Mouse (Mus musculus) gastrocnemius, postnatal 36 days (tissue): ENCODE results near the gene Chd3. TPM values are rescaled to one million over a fixed set of nuclear protein-coding genes. Genes with fewer than 3 reads are reported as not detected.

Experiments used
- DNase-seq, 2 experiments: peaks; one replicate each; pipeline ENCODE4 v3.0.0; 2022
- intact Hi-C: fragments of 180-260 bp; cut with DNase I; formaldehyde crosslinking; loops from one replicate; pipeline ENCODE4 v1.15.1; 2025
- long read RNA-seq, 2 experiments: library from polyadenylated mRNA; stranded (forward); transcript quantifications; one replicate each; pipeline ENCODE4 v2.0.0; 2021
- total RNA-seq, 2 experiments: library from RNA; stranded (reverse); gene quantifications; 2 replicates each; pipeline ENCODE4 v1.2.3; 2021

Chd3 gene
- 10 to 100 TPM in 1 of 2 experiments, 1 to 10 TPM in 1; 7.6 to 11.2 TPM for total RNA-seq
- long read RNA-seq, experiment 1, partial matches to known transcripts = 0 of 6 reads
- long read RNA-seq, experiment 1, other reads (novel, unspliced or antisense) = 6 of 6 reads
- long read RNA-seq, experiment 2, partial matches to known transcripts = 0 of 6 reads
- long read RNA-seq, experiment 2, other reads (novel, unspliced or antisense) = 6 of 6 reads

- intact Hi-C loops = loop anchor here (5.0 kb wide), 1 partner anchor 47 kb away; the partner anchor contains the start of genes Cntrob and Trappc1
- no peak for DNase-seq
These were observed at the start of gene Chd3 for GRCm38 (mm10) chr11:69369215-69369989. Gene Chd3, minus strand, starts transcription at chr11:69369406.

DNA sequence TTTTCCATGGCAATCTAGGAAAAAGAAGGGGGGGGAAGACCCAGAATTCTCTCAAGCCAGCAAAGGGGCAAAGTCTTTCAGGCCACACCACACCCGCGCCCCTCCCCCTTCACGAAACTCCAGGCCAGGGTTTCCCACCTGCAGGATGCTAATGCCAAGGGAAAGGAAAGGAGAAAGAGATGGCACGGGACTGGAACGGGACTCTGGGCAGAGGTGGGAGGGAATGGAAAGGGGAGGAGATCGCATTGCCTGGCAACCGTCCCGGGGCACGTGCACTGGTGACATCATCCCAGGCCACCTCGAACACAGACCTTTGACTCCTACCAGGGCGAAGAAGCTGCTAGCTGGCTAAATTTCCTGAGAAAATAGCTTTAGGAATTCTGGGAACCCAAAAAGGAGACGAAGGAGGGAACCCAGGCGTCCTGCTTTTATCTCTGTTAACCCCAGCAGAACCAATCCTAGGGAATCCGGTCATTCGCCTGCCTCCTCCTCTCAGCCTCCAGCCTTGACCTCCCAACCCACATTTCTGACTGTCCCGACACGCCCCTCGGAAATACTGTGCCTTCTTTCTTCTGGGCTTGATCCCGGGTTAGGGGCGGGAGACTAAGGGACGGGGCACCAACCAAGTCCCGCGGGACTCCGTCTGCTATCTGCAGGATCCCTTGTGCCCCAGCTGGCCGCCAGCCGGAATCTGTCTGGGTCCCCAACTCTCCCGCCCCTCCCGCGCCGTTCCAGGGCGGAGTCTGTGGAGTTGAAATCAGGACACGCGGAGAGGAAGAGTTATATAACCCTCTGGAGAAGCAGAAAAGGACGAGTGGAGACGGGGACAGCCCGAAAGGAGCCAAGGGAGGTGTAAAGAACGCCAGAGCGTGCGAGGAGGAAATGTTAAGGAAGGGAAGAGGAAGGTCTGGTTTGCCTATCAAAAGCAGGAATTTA lies 48.5 kb upstream of the Chd3 start:
- intact Hi-C loops = loop anchor here (10.0 kb wide), 2 partner anchors 323 to 577 kb away; partner anchors contain the start of genes Gabarap, Per1 and Phf23
- DNase-seq = peak; percentile 91

- DNase-seq = no peak
- intact Hi-C loops = loop anchor here (10.0 kb wide), 2 partner anchors 322 to 578 kb away; partner anchors contain the start of genes Gabarap, Per1 and Phf23
These were observed 47.8 kb upstream of the Chd3 start for GRCm38 (mm10) chr11:69416921-69417448.

DNA sequence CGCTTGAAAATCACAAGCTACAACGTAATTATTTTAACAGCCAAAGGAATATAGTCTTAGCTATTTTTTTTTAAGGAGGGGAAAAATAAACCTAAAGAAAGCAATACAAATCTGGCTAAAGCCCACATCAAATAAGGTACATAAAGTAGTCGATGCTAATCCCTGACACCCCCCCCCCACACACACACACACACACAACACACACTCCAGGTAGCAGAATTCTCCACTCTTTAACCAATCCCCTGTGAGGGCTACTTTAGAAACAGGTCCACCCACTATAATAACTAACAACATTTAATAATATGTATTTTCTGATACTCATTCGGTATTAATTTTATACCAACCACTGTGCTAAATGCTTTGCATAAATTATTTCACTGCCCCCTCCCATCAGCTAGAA lies 47.3 kb upstream of the Chd3 start:
- DNase-seq = no peak
- intact Hi-C loops = loop anchor here (10.0 kb wide), 2 partner anchors 322 to 578 kb away; partner anchors contain the start of genes Gabarap, Per1 and Phf23

DNA sequence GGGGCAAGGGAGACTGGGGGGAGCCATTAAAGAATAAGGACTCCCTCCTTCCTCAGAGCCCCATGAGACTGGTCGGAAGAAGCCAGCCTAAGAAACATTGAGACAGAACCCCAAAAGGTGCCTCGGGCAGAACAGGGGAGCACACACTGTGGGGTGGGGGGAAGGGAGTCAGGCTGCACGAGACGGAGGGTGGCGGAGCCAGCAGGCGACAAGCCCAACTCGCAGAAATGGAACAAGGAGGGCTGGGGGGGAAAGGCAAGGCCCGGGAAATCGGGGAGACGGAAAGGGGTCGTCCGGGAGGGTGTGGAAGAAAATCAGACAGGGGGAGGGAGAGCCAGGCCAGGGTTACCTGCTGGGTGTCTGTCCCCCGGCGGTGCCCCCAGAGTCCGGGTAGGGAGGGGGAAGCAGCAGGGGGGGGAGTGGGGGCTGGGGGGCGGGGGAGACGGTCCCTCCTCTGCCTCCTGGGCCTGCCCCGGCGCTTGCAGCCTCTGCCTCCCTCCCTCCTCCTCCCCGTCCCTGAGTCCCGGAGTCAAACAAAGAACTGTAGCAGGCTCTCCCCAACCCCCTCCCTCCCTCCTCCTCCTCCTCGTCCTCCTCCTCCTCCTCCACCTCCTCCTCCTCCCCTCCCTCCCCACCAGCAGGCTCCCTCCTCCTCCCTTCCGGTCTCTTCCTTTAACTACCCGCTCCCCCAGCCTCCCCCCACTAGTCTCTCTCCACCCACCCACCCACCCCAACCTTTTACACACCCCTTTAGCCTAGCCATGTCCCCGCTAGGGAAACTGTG lies 46.7 kb upstream of the Chd3 start:
- intact Hi-C loops = loop anchor here (10.0 kb wide), 2 partner anchors 321 to 579 kb away; partner anchors contain the start of genes Gabarap, Per1 and Phf23
- no peak for DNase-seq

- intact Hi-C loops = loop anchor here (10.0 kb wide), 2 partner anchors 320 to 580 kb away; partner anchors contain the start of genes Gabarap, Per1 and Phf23
- DNase-seq = peak; percentile 64 to 66
These were observed 46.1 kb upstream of the Chd3 start for GRCm38 (mm10) chr11:69415327-69415667.

DNA sequence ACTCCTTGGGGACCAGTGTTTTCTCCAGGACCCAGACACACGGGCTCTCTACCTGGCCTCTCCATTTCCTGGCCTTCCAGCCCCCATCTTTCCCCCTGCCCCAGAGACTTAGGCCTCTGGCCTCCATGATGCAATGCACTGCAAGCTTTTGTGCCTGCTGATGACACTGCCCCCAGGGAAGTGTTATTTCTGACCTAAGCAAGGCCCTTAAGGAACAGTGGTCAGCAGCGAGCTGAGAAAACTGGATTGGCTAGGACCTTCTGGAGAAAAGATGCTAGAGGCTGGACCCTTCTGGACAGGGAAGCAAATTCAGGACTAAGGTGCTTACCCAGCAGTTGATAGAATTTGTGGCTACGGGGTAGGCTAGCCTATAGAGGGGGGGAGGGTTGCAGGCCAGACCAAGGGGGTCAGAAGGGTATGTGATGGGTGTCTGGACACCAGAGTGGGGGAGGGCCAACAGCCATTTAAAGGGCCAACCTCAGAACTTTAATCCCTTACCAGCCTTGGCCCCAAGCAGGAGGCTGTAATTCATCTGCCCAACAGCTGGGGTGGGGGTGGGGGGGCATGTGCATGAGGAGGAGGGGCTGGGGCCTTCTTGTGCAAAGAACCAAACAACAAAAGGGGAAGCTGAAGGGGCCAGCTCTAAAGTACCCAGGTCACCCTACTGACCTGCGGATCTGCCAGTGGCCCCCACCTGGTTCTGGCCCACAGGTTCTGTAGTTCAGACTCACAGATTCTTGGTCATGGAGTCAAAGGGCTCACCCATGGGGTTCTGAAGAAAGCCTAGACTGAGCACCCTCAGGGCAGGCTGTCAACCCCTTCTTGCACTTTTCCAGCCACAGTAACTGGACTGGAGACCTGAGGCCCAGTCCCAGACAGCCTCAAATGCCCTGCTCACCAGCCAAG lies 45.5 kb upstream of the Chd3 start:
- DNase-seq = no peak
- intact Hi-C loops = loop anchor here (10.0 kb wide), 2 partner anchors 320 to 580 kb away; partner anchors contain the start of genes Gabarap, Per1 and Phf23

DNA sequence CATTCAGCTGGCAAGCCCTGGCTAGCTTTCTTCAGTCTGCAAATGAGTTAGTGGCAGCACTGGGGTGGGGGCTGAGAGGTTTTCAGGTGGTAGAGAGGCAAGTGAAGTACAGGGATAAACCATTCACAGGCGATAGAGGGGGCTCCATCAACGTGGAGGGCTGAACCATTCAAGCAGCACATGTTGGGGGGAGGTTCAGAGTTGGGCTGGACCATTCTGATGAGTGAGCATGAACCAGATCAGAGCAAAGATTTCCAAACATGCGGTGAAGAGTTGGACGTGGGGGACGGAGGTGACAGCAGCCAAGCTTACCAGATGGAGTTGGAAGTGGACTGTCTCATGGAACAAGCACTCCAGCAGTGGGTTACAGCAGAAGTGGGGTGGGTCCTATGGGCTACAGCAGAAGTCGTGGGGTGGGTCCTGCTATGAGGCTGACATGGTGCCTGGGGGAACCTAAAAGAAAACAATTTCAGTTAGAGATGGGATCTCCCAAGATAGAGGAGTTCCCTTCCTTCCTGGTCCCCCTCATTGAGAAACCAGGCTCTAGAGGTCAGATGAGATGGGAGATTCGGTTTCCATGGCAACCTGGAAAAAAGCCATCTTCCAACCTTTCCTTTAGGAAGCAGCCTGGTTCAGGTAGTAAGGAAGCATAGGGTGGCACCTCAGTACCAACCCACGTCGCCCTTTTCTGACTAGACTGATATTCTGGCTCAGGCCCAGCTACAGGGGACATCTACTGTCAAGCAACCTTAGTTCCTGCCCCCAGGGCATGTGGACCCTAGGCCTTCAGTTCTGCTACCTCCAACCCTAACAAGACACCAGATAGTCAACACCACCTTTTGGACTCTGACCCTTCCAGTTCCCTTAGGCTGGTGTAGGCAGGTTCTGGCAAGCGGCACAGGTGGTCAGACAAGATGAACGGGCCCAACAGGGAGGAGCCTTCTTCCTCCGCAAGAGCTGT lies 44.3 kb upstream of the Chd3 start, which contains the start of gene Kdm6b:
Kdm6b (minus strand) TSS at position 455 of the 961 bp plus-strand sequence.
- intact Hi-C loops = loop anchor here (10.0 kb wide), 2 partner anchors 319 to 581 kb away; partner anchors contain the start of genes Gabarap, Per1 and Phf23

DNA sequence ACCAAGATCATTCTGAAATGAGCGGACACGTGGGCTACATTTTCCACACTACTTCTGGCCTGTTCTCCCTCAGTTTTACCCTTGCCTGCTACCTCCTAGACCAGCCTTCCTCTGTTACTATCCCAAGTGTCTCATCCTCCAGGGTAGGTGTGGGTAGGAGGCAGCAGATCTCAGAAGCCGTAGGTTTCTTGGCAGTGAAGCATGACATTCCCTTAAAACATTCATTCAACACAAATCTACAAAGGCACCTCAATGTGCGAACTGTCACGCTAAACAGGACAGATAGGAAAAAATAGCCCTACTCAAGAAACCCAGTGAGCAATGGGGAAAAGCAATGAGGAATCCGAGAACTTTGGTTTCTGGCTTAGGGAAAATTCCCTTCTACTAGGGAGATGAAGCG lies 43.3 kb upstream of the Chd3 start:
- no peak for DNase-seq
- intact Hi-C loops = loop anchor here (10.0 kb wide), 2 partner anchors 318 to 582 kb away; partner anchors contain the start of genes Gabarap, Per1 and Phf23

More for the DNA sequence above, 44.3 kb upstream of the Chd3 start, which contains the start of gene Kdm6b:
- DNase-seq = no peak

- intact Hi-C loops = loop anchor here (10.0 kb wide), 2 partner anchors 317 to 583 kb away; partner anchors contain the start of genes Gabarap, Per1 and Phf23
These were observed 42.5 kb upstream of the Chd3 start for GRCm38 (mm10) chr11:69411538-69412203.

GRCm38 (mm10) chr11:69411073-69411535 lies 41.9 kb upstream of the Chd3 start:
- intact Hi-C loops = loop anchor here (10.0 kb wide), 2 partner anchors 316 to 584 kb away; partner anchors contain the start of genes Gabarap, Per1 and Phf23
- peak; percentile 93 to 94 for DNase-seq

More at GRCm38 (mm10) chr11:69411538-69412203, 42.5 kb upstream of the Chd3 start:
- peak; percentile 75 to 77 for DNase-seq

GRCm38 (mm10) chr11:69410310-69411072 lies 41.3 kb upstream of the Chd3 start:
- peak in 1 of 2 experiments; percentile 68 for DNase-seq
- intact Hi-C loops = loop anchor here (10.0 kb wide), 2 partner anchors 316 to 584 kb away; partner anchors contain the start of genes Gabarap, Per1 and Phf23

- no peak for DNase-seq
- intact Hi-C loops = loop anchor here (10.0 kb wide), 2 partner anchors 315 to 585 kb away; partner anchors contain the start of genes Gabarap, Per1 and Phf23
These were observed 40.8 kb upstream of the Chd3 start for GRCm38 (mm10) chr11:69410045-69410309.

GRCm38 (mm10) chr11:69409378-69410044 lies 40.3 kb upstream of the Chd3 start:
- DNase-seq = peak; percentile 65 to 73
- intact Hi-C loops = loop anchor here (10.0 kb wide), 2 partner anchors 315 to 585 kb away; partner anchors contain the start of genes Gabarap, Per1 and Phf23
